ENCODE assay signal across 18 mouse cellular contexts in genomic region chr2:59327946-59328345, GRCm38 (mm10).
"Had no signal": no experiment of that assay in that cellular context is flagged by ENCODE, and none has a peak within 500 bp of the region (broad histone marks: within the 10 kb centered on the region; RNA-seq: fewer than 3 reads in every experiment).

No protein-coding gene starts in this region.

- DNase-seq: kidney, adult 2 months; kidney, postnatal 10 days; kidney, postnatal 36 days; layer of hippocampus, postnatal 36 days; liver; liver, postnatal 0 days; lung, embryonic 14.5 days; thymus, adult 18-20 months; thymus, postnatal 4 days had no signal

- ATAC-seq: intestine, embryonic 15.5 days; liver, postnatal 0 days; midbrain, embryonic 16.5 days had no signal

- H3K9ac ChIP-seq: intestine, embryonic 15.5 days; kidney, embryonic 15.5 days; limb, embryonic 13.5 days; liver, embryonic 14.5 days; liver, postnatal 0 days; lung, embryonic 14.5 days; midbrain, embryonic 12.5 days had no signal

- H3K9me3 ChIP-seq: intestine, embryonic 15.5 days; kidney, embryonic 15.5 days; limb, embryonic 13.5 days; midbrain, embryonic 12.5 days had no signal

- H3K4me1 ChIP-seq: intestine, embryonic 15.5 days; kidney, embryonic 15.5 days; limb, embryonic 13.5 days; midbrain, embryonic 12.5 days had no signal

- H3K27ac ChIP-seq: intestine, embryonic 15.5 days; kidney, embryonic 15.5 days; left cerebral cortex, adult 2 months; limb, embryonic 13.5 days; liver, embryonic 14.5 days; macrophage; midbrain, embryonic 12.5 days had no signal

- H3K4me2 ChIP-seq: intestine, embryonic 15.5 days; kidney, embryonic 15.5 days; limb, embryonic 13.5 days; lung, embryonic 14.5 days; midbrain, embryonic 12.5 days had no signal

- H3K36me3 ChIP-seq: intestine, embryonic 15.5 days had no signal

- H3K27me3 ChIP-seq: intestine, embryonic 15.5 days; kidney, embryonic 15.5 days; limb, embryonic 13.5 days; midbrain, embryonic 12.5 days had no signal

- H3K4me3 ChIP-seq: intestine, embryonic 15.5 days; kidney, embryonic 15.5 days; left cerebral cortex, adult 2 months; limb, embryonic 13.5 days; midbrain, embryonic 12.5 days; myocyte had no signal
